Mouse (Mus musculus) stomach, postnatal 0 days (tissue): ENCODE results near the gene Mapk9.

Experiments used
- CTCF ChIP-seq: IDR thresholded peaks from 2 replicates; pipeline ENCODE4 v1.5.1; 2016; ENCODE audit warnings: antibody characterized with exemption, low read depth, mild to moderate bottlenecking, moderate library complexity
- EP300 ChIP-seq: optimal IDR thresholded peaks from 2 replicates; pipeline ENCODE3; 2016; ENCODE audit warnings: antibody characterized with exemption

- TF ChIP-seq CTCF (peak; percentile 90), EP300 (no peak)
Observed at GRCm38 (mm10) chr11:49846401-49847070, at the start of gene Mapk9.
